Comparison of ENCODE assay signal across 1 mouse cellular context in the genomic region with DNA sequence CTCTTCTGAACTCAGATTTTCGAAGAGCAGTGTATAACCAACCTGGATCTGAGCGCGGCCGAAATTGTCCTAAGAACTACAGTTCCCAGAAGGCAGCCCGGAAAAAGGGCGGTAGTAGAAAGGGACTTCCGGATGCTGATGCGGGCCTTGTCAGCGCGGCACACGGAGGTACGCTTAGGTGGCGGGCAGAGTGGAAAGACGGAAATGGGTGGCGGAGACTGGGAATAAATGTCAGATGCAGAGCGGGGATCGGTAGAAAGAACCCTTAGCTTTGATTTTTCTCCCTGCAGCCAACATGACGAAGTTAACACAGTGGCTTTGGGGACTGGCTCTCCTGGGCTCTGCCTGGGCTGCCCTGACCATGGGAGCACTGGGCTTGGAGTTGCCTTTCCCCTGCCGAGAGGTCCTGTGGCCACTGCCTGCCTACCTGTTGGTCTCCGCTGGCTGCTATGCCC.
A peak's percentile ranks its signal among the peaks of the same experiment; 100 is the strongest.
TF ChIP-seq lines count a peak whose summit lies in the region.

No protein-coding gene starts in this region.

TF ChIP-seq in MEL, 35 proteins besides CTCF, POLR2A, EP300 and RAD21 (continued from another document):
- peak; percentile 95 for TF ChIP-seq NELFE (IDR thresholded peaks at IDR 0.05; ENCODE audit: low read depth, low read length)
- TF ChIP-seq RCOR1 (IDR thresholded peaks at IDR 0.05; ENCODE audit: low read depth, low read length): 0 out of 2 replicates have a peak, but pooled peaks have one; percentile 4
- 0 out of 2 replicates have a peak, but pooled peaks have one; percentile 22 for TF ChIP-seq UBTF (IDR thresholded peaks at IDR 0.05; ENCODE audit: borderline replicate concordance, insufficient read depth, low read depth, low read length)
- TF ChIP-seq ZKSCAN1 (IDR thresholded peaks at IDR 0.05; ENCODE audit: low read depth, low read length): no peak
- TF ChIP-seq CHD1 (IDR thresholded peaks at IDR 0.05; ENCODE audit: low read depth, low read length): 0 out of 2 replicates have a peak, but pooled peaks have one; percentile 56
- no peak for TF ChIP-seq CHD2 (IDR thresholded peaks at IDR 0.05; ENCODE audit: low read length)
- TF ChIP-seq MAX (IDR thresholded peaks at IDR 0.05; ENCODE audit: low read length): no peak
- no peak for TF ChIP-seq GABPA (IDR thresholded peaks at IDR 0.05; ENCODE audit: low read depth, low read length)
- 0 out of 2 replicates have a peak, but pooled peaks have one; percentile 11 for TF ChIP-seq GATA1 (IDR thresholded peaks at IDR 0.05; ENCODE audit: low read depth, low read length)
